Mouse (Mus musculus) CH12F3 (cell line): Measurements from ENCODE around the gene Lancl2.

ENCODE experiments used
- in situ Hi-C: fragments of 300-500 bp; cut with MboI; formaldehyde crosslinking; loops from 2 replicates; pipeline ENCODE4 v1.14.3; 2020; ENCODE audit warnings: low sequenced_read_pairs

Lancl2 gene

GRCm38 (mm10) chr6:57702376-57702742 lies at the start of gene Lancl2:
Gene Lancl2, plus strand, starts transcription at chr6:57702540.
- in situ Hi-C loops = no loop called here

- in situ Hi-C loops = no loop called here
These were observed 41.0 kb upstream of the Lancl2 start for GRCm38 (mm10) chr6:57661295-57661694.

- in situ Hi-C loops = no loop called here
These were observed 18.2 kb upstream of the Lancl2 start for GRCm38 (mm10) chr6:57684156-57684555.

- in situ Hi-C loops = no loop called here
These were observed 10.7 kb upstream of the Lancl2 start, which contains the start of gene Pyurf for GRCm38 (mm10) chr6:57691467-57692261. Gene Pyurf, minus strand, starts transcription at chr6:57692078.

- in situ Hi-C loops = no loop called here
These were observed 9.2 kb upstream of the Lancl2 start for GRCm38 (mm10) chr6:57693116-57693515.

- in situ Hi-C loops = no loop called here
These were observed 654 bp upstream of the Lancl2 start for GRCm38 (mm10) chr6:57701686-57702085.

- in situ Hi-C loops = no loop called here
These were observed 581 bp downstream of the Lancl2 start for GRCm38 (mm10) chr6:57702743-57703499.

- in situ Hi-C loops = no loop called here
These were observed 1.4 kb downstream of the Lancl2 start for GRCm38 (mm10) chr6:57703703-57704102.

- in situ Hi-C loops = no loop called here
These were observed 4.4 kb downstream of the Lancl2 start for GRCm38 (mm10) chr6:57706721-57707120.

- in situ Hi-C loops = no loop called here
These were observed 9.4 kb downstream of the Lancl2 start for GRCm38 (mm10) chr6:57711726-57712125.

- in situ Hi-C loops = no loop called here
These were observed 19.0 kb downstream of the Lancl2 start for GRCm38 (mm10) chr6:57721347-57721746.

- in situ Hi-C loops = no loop called here
These were observed 40.4 kb downstream of the Lancl2 start for GRCm38 (mm10) chr6:57742749-57743148.

- in situ Hi-C loops = no loop called here
These were observed 41.0 kb downstream of the Lancl2 start for GRCm38 (mm10) chr6:57743333-57743732.

- in situ Hi-C loops = no loop called here
These were observed 41.8 kb downstream of the Lancl2 start for GRCm38 (mm10) chr6:57744123-57744522.

GRCm38 (mm10) chr6:57744974-57745747 lies 42.8 kb downstream of the Lancl2 start:
- in situ Hi-C loops = no loop called here

- in situ Hi-C loops = no loop called here
These were observed 43.4 kb downstream of the Lancl2 start for GRCm38 (mm10) chr6:57745748-57746129.

GRCm38 (mm10) chr6:57753962-57754759 lies 51.8 kb downstream of the Lancl2 start:
- in situ Hi-C loops = no loop called here

- in situ Hi-C loops = no loop called here
These were observed 60.7 kb downstream of the Lancl2 start for GRCm38 (mm10) chr6:57763054-57763453.

GRCm38 (mm10) chr6:57765095-57765878 lies 62.9 kb downstream of the Lancl2 start:
- in situ Hi-C loops = no loop called here

- in situ Hi-C loops = no loop called here
These were observed 63.9 kb downstream of the Lancl2 start for GRCm38 (mm10) chr6:57766287-57766686.
